Mouse (Mus musculus): ENCODE measurements around the gene Gltp. TPM values are rescaled to one million over a fixed set of nuclear protein-coding genes. Genes with fewer than 3 reads are reported as not detected.

Gene Gltp
- total RNA-seq, 2 experiments from 2014 or later, result 135 to 268 TPM

DNA sequence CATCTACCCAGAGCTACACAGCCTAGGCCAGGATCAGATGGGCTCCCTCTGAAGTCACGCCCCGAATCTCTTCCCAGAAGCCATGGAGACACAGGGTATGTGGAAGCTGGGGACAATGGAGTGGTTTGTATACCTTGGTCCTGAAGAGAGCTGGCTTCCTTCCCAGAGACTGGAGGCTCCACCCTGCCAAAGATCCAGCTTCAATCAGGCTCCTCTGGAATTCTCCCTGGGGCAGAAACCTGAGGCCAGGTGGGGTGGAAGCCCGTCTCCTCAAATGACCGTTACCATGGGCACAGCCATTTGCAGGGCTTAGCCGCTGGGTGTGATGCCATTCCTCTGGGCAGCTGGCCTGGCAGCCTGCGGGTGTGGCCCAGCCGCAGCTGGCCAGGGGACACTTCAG lies 26.0 kb downstream of the Gltp start:
- ATAC-seq (ENCODE audit: poor library complexity, severe bottlenecking), result no peak

DNA sequence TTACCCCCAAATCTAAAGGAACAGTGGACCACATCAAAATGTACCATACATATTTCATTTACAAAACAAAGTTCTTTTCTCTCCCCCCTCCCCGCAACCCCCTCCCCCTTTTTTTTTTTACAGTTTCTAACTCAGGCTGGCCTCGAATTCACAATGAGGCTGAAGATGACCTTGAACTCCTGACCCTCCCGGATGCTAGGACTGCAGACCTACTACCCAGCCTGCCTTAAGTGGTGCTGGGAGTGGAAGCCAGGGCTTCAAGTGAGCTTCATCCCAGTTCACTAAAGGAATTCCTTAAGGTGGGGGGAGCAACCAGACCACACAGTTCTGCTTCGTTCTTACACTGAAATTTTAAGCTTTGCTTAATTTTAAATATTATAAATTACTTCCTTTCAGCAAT lies 26.6 kb downstream of the Gltp start:
- ATAC-seq (ENCODE audit: poor library complexity, severe bottlenecking), result no peak

DNA sequence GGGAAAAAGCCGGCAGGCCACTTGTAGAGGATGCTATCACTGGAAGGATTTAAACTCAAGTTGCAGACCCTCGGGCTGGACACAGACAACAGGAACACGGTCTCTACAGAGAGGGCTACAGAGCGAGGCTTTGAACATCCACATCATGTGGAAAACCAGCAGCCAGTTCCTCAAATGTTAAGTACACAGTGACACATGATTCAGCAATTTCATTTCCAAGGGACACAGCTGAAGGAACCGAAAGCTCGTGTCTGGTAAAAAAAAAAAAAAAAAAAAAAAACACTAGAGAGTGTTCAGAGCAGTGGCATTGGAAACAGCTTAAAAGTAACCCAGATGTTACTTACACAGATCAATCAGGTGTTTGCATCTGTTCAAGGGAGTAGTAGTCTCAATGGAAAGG lies 29.8 kb downstream of the Gltp start:
- ATAC-seq (ENCODE audit: poor library complexity, severe bottlenecking), result peak; percentile 90

DNA sequence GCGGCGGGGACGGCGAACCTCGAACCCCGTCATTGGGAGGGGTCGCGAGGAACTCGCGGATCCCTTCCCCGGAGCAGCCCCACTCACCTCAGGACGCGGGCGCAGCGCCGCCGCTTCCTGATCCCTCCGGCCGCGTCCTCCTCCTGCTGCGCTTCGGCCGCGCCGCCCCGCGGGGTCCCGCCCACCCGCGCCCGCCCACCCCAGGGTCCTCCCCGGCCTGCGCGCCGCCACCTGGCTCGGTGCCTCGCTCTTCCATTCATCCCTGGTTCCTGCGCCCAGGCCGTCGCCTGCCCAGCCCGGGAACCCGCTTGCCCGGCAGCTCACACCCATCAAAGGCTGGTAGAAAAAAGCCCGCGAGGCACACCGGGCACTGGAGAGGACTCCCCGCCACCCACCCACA lies 32.5 kb downstream of the Gltp start, which contains the start of gene Trpv4:
Gene Trpv4 (minus strand): TSS at position 167 of the 400 bp plus-strand sequence.
- ATAC-seq (ENCODE audit: poor library complexity, severe bottlenecking), result no peak

DNA sequence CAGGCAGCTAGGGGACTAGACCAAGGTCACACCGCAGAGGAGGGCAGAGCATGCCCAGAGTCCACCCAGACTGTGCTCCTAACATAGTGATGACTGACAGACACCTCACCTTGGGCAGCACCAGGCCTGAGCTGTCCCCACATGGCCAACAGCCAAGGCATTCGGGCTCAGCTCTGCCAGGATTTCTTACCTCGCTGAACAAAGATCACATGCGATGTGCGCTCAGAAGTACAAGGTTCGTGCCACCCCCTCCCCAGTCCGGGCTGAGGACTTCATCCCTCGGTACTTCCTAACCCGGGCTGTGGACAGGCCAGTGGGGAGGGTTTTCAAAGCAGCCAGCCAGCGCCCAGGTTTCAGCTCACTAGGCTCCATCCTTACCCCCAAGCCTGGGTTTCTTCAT lies 33.4 kb downstream of the Gltp start:
- no peak for ATAC-seq (ENCODE audit: poor library complexity, severe bottlenecking)

DNA sequence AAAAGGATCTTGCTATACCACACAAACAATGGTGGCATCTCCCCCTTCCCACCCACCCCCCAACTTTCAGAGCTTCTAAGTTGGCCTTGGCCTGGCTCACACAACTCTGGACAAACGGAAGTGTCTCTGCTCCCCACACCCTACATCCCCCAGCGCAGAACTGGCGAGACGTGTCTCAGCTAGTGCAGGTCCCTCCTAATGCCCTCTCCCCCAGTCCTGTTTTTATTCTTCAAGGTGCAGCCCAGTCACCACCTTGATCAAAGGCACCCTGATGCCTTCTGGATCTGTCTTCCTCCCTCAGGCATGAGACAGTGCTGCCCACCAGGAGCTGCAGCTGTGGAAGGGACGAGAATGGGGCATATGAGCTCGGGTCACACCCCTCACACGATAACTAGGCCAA lies 34.5 kb downstream of the Gltp start:
- ATAC-seq (ENCODE audit: poor library complexity, severe bottlenecking), result no peak

DNA sequence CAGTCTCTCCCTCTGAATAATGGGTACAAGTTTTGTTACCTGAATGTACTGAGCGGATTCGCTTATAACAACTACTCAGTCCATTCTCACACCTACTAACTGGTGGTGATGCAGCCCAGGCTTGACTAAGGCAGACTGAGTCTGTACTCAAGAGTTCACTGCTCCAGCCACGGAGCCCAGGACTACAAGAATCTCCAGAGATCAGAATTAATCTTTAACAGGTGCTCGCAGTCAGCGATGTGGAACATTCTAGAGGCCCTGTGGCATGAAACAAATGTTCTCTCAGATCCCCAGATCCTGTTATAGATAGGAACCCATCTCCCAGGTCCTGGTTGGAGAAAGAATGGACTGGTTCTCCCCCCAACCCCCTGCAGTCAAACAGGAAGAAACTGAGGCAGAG lies 35.1 kb downstream of the Gltp start:
- no peak for ATAC-seq (ENCODE audit: poor library complexity, severe bottlenecking)

DNA sequence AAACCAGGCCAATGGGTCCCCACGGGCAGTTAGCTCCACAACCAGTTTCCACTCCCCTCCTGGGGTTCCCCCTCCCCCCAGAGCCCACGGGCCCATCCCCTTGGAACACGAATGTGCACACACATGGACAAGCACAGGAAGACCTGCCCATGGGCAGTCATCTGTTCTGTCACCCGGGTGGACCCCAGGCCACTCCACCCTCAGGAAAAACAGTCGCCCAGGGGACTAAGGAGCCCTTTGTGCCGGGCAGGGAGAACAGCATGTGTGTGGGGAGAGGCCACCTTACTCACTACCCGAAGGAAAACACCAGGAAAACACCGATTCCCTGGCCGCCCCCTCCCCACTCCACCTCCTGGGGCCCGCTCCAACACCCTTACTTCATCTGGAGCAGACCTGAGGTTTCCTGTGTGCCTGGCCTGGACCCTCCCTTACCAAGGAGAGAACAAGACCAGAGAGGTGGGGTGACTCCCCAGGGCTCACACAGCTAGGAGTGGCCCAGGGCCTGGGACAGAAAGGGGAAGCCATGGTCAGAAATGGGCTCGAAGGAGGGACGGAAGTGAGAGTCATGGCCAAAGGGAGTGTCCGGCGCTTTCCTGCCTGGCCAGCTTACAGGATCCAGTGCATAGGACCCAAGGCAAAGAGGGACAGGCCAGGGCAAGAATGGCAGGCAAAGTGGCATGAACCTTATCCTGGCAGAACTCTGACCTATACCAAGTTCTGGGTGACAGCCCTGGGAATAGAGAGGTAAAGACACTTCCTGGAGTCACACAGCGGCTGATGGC lies 36.9 kb downstream of the Gltp start:
- ATAC-seq (ENCODE audit: poor library complexity, severe bottlenecking), result peak; percentile 82

DNA sequence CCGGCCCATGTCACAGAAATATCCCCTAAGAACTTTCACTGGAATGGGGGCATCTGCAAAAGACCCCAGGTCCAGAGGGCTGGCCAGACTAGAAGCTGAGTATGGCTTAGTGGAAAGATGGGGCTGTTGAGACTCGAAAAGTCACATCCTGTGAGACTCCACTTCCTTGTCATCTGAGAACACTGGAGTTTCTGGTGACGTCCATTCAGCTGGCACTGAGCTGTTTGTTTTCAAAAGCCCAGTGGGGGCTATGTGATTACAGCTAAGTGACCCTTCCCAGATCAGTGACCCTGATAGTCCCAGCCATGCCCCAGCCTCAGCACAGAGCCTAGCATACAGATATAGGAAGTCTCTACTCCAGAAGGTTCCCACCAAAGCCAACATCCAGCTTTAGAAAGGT lies 39.3 kb downstream of the Gltp start:
- ATAC-seq (ENCODE audit: poor library complexity, severe bottlenecking), result no peak

DNA sequence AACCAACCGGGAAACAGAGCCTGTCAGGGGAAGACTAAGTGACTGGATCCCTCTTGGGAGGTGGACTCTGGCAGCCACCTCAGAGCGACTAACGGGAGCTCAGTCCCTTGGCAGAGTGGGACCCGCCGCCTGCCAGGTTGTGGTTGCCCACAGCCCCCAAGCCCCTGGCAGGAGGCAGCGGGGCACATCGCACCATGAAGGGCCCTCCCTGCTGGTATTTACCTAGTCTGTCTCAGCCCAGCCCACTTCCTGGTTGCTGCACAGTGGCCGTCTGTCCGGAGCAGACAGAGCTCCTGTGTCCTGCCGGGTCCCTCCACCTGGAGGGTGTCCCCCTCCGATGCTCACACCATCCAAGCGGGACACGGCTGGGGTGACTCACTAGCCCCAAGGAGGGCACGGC lies 39.8 kb downstream of the Gltp start:
- ATAC-seq (ENCODE audit: poor library complexity, severe bottlenecking), result peak; percentile 41; the same call in 1 of the 2 replicates

DNA sequence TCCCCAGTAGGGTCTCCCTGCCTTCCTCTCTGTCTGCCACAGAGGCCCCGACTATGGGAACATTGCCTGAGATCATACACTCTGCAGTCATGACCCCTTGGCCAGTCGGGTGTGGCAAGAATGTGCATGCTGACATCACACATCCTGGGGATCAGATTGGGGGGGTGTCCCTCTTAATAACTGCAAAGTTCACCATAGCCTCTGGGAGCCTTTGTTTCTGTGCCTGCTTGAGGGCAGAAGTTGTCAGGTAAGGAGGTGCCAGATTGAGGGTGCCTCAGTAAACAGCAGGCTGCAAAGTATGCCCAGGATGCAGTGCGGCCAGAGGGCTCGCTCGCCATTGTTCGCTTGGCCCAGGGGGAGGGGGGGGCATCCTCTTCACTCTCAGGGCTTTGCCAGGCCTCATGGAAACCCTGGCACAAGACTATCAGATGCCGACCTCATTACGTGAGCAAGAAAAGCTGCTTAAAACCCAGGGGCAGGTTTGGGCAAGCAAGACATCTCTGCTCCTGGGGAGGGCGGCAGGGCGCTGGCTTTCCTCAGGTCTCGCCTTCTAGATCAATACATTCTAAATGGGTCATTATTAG lies 42.0 kb downstream of the Gltp start:
- ATAC-seq (ENCODE audit: poor library complexity, severe bottlenecking), result no peak

DNA sequence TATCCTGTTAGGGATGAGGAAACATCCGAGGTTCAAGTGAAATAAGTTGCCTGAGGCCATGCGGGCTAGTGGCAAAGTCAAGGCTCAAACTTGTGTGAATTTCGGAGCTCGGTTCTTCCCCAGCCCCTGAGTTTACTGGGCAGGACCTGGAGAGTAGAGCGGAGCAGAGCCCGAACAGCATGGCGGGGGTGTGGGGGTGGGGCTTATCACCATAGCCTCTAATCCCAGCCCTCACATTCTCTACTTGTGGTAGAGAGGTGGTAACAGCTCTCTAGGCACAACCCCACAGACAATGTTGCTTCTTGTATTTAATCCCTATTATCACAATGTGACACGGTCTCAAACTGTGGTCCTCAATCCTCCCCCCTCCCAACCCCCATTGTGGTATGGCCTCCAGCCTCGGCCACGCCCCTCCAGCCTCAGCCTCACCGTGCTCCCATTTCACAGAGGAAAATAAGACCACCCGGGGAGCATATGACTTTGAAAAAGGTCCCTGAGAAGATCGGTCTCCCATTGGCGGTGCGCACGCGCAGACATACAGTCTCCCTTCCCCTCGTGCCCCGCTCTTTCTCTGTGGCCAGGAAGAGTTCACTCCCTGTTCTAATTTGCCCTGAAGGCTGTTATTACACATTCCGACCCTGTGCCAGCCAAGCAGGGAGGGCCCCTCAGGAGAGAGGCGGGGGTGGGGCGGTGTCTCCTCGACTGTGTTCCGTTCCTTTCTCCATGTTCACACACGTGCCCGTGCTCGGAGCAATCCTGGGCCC lies 43.4 kb downstream of the Gltp start:
- ATAC-seq (ENCODE audit: poor library complexity, severe bottlenecking), result peak; percentile 34; the same call in 1 of the 2 replicates

DNA sequence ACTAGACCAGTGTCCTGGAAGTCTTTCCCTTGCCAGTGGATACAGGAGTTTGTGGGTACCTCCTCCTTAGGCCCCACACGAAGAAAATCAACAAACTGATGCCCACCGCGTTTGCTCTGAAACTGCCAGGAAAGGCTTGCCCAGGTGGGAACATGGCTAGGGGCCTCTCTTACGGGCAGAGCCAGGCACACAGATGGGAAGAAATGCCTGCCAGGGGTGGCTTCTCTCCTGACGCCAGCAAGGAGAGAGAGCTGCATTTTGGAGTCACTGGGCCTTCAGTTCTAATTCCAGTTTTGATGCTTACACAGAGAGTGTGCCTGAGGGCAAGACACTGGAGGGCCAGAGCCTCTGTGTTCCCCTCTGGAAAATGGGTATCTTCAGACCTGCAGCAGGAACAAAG lies 44.9 kb downstream of the Gltp start:
- ATAC-seq (ENCODE audit: poor library complexity, severe bottlenecking), result no peak

DNA sequence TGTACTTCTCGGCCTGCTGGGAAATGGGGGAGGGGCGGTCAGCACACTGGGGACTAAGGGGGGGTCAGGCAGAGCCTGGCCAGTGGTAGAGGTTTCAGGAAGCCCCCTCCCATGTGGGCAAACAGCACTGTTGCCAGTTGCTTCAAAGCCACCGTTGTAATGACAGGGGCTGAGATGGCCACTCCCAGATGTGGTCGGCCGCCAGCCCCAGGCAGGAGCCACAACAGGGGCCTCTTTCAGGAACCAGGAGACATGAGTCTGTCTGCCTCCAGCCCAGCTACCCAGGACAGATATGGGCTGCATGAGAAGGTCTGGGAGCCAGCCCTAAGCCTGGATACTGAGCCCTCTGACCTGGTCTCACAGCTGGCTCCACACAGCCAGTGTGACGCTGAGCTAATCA lies 45.9 kb downstream of the Gltp start:
- no peak for ATAC-seq (ENCODE audit: poor library complexity, severe bottlenecking)

DNA sequence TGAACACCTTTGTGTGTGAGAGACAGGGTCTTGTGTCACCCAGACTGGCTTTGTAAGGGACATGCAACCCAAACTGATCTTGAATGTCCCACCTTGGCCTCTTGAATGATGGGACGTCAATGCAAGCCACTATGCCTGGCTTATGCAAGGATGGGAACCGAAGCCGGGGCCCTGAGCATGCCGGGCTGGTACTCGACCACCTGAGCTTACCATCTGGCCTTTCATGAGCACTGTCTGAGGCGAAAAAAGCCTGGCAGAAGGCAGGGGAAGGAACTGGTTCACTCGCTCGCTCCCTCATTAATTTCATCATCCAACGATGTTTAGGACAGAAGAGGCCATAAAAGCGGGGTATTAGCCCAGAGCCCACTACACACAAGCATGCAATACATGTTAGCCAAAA lies 50.0 kb downstream of the Gltp start:
- ATAC-seq (ENCODE audit: poor library complexity, severe bottlenecking), result no peak

DNA sequence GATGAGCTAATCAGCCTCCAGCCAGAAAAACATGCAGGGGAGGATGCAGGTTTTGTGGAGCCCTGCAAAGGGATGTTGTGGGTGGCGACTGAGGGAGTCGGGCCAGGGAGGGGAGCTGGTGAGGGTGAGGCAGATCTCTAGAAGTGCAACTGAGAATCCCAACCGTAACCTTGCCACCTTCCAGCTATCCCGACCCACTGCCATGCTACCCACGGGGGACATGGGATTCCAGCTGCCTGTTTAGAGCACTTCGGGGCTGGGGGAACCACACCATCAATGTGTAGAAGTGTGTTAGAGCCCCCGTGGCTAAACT lies 51.2 kb downstream of the Gltp start:
- no peak for ATAC-seq (ENCODE audit: poor library complexity, severe bottlenecking)

DNA sequence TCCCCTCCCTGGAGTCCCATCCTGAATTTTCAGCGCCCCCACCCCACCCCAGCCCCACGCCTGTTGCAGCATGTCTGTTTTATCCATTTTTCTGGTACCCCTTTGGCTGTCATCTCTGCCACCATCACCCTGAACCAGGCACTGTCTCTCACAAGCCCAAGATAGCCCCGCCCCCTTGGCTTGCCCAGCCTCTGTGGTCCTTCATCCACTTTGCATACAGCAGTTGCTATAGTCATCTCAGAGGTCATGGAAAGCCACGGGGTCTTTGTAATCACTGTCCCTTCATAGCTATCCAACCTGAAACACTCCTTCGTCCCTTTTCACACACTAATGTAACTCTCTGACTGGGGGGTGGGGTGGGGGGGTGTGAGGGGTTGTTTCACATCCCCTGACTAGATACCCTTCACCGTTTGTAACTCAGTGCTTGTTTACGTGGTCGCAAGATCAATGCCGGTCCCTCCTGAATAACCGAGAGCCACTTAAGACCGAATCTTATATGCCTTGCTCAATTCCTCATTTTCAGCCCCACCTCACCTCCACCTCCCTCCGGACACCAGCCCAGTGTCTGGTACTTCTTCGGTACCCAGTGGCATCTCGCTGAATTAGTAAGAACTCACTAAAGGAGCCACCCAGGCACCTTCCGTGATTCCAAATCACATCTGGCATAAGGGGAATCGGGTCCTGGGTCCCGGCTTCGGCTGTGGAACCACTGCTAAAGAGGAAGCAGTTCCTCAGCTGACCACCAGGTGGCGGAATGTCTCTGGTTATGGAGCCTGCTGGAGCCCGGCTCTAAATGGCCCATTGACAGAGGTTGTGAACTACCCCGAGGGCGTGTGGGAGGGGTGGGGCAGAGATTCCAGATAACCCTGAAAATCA lies 51.8 kb downstream of the Gltp start:
- peak; percentile 96 for ATAC-seq (ENCODE audit: poor library complexity, severe bottlenecking)

DNA sequence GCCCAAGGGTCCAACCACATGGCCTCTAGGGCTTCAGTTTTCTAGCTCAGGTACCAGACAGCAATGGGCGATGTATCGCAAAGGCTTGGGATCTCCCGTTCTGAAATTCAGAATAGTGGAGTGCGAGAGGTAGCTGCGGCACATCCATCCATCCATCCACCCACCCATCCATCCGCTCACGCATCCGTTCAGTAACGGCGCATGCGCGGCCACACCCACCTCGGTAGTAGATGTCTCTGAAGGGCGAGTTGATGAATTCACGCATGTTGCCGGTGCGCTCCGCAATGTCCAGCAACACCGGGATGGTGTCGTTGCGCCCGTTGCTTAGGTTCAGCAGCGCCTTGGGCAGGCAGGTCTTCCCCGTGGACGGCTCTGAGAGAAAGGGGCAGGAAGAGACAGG lies 54.7 kb downstream of the Gltp start:
- ATAC-seq (ENCODE audit: poor library complexity, severe bottlenecking), result no peak

DNA sequence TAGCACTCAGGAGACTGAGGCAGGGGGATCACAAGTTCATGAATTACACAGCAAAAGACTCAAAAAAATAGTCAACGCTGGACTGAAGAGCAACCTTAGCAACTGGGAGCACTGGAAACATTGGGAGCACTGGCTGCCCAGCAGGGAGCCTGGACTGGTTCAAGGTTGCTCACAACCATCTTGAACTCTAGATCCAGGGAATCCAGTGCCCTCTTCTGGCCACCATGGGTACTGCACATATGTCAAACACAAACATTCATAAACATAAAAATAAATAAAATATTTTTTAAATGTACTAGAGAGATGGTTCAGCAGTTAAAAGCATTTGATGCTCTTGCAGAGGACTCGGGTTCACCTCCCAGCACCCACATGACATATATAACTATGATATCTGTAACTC lies 59.4 kb downstream of the Gltp start:
- ATAC-seq (ENCODE audit: poor library complexity, severe bottlenecking), result peak; percentile 47; the same call in 1 of the 2 replicates

DNA sequence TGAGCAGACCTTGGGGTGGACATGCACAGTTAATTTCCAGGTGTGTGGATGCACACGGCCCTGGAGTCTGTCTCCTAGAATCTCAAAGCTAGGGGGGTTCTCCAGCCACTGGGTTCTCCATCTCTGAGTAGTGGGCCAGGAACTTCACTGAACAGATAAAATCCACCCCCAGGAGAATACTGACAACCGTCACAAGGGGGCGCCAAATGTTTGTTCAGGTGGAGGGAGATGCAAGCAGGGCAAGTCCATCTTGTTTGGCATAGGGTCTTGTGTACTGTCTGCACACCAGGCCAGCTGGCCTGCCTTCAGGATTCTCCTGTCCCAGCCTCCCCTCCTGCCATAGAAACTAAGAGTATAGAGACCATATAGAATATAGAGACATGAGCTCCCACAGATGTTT lies 65.2 kb downstream of the Gltp start:
- ATAC-seq (ENCODE audit: poor library complexity, severe bottlenecking), result peak; percentile 66; the same call in 1 of the 2 replicates

DNA sequence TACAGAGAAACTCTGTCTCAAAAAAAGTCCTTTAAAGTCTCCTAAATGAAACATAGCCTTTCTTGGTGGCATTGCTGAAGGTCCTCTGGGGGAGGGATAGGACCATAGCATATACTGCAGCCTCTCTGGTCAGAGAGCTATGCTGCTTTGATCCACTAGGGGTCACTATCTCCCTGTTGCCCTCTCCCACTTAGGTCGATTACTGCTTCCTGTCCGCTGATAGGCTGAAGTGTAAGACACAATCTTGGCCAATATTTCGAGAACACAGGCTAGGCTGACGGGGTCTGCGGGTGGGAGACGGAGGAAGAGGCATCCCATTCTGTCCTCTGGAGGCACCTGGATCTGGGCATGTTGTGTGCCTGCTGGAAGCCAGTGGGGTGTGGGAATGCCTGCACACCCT lies 70.5 kb downstream of the Gltp start:
- peak; percentile 75 for ATAC-seq (ENCODE audit: poor library complexity, severe bottlenecking)
